Mouse (Mus musculus): ENCODE results near the gene Rnase13.

GRCm38 (mm10) chr14:51940944-51941560 is 18.5 kb upstream of the Rnase13 start:
- TF ChIP-seq CTCF (conservative IDR thresholded peaks at IDR 0.05; ENCODE audit: low read length) (no peak), NANOG (IDR thresholded peaks at IDR 0.05; ENCODE audit: borderline replicate concordance, low read length) (no peak), POU5F1 (IDR thresholded peaks at IDR 0.05; ENCODE audit: borderline replicate concordance, low read length) (no peak)

Data from E14TG2a.4 (cell line).